Mouse (Mus musculus): ENCODE data around the gene Jak1.

DNA sequence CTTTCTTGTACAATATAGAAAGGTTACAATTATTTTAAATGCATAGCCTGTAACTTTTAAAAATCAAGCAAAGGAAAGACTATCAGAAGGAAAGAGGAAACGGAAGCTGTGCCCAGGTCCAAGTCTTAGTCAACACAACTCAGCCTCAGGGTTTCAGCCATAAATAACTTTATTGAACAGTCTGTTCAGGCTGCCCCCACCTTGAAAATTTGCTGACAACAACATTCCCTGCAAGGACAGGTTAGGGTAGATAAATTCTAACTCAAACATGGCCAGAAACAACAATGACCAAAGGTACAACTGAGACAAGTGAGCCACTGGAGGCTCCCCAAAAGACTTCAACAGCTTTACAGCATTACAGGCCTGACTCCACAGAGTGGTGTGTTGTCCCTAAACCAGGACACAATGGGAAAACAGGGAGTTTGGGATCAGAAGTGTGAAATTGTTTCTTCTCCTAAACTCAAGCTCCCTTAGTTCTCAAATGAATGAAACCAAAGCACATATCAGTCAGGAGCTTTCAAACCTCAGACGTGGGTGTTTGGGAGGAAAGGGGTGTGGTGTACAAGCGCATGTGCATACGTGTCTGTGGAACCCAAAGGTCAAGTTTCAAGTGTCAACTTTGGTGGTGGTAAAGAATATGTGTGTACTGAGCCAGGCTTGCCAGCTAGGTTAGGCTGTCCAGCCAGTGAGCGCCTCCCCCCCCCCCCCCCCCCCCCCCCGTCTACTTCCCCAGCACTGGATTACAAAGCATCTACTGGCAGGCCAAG is 14.9 kb downstream of the Jak1 start:
- TF ChIP-seq TAL1 (IDR thresholded peaks at IDR 0.05; ENCODE audit: low read length), result no peak
- no peak for TF ChIP-seq GATA1 (IDR thresholded peaks at IDR 0.05; ENCODE audit: low read length)

Measured in erythroblast, embryonic 14.5 days (primary cell).